ENCODE assay signal across 32 mouse cellular contexts in the genomic region with DNA sequence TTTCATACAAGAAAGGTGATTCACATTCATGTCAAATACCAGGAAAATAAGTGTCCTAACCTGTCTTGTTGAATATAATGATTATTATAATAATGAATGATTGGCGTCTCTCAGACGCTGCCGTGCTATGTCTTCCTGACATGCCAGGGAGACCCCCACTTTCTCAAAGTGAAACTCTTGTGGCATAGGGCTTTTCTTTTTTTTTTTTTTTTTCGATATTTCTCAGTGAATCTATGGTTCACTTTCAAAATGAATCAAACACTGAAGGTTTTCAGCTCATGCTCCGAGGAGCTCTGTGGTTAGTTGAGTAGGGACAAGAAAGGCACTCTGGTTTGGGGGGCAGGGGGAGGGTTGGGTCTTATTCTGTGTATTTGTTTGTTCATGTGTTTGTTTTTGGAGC. TPM values are rescaled to one million over a fixed set of nuclear protein-coding genes. Genes with fewer than 3 reads are reported as not detected.
DNase-seq lines count a peak whose midpoint lies in the region; ATAC-seq and TF ChIP-seq lines count a peak whose summit lies in the region.
"Had no signal": no experiment of that assay in that cellular context is flagged by ENCODE, and none has a peak within 500 bp of the region (broad histone marks: within the 10 kb centered on the region; RNA-seq: fewer than 3 reads in every experiment).

No protein-coding gene starts in this region.

- WGBS in midbrain, postnatal 0 days, result 89% methylated on average over 5 of the region's 5 CpGs

- H3K36me3 ChIP-seq in midbrain, postnatal 0 days (ENCODE audit: insufficient read depth, low read length), result no peaks in the 10 kb centered on the region
- H3K36me3 ChIP-seq: embryonic facial prominence, embryonic 10.5 days; embryonic facial prominence, embryonic 13.5 days; forebrain, embryonic 12.5 days; forebrain, embryonic 15.5 days; G1E; hindbrain, embryonic 10.5 days; intestine, embryonic 15.5 days had no signal

- TF ChIP-seq CTCF in midbrain, postnatal 0 days (IDR thresholded peaks at IDR 0.05), result no peak

- H3K9ac ChIP-seq in midbrain, postnatal 0 days (replicated peaks; ENCODE audit: low read length, poor library complexity, severe bottlenecking), result no peak overlapping the region
- H3K9ac ChIP-seq: embryonic facial prominence, embryonic 13.5 days; forebrain, embryonic 12.5 days; forebrain, embryonic 15.5 days; hindbrain, embryonic 14.5 days; intestine, embryonic 15.5 days had no signal

- no peak overlapping the region for H3K4me3 ChIP-seq in midbrain, postnatal 0 days (ENCODE audit: low read depth, low read length)
- H3K4me3 ChIP-seq: embryonic facial prominence, embryonic 10.5 days; embryonic facial prominence, embryonic 13.5 days; erythroblast, embryonic 14.5 days; forebrain, embryonic 12.5 days; forebrain, embryonic 15.5 days; heart, adult 2 months; hindbrain, embryonic 10.5 days; intestine, embryonic 15.5 days had no signal

- H3K9me3 ChIP-seq in midbrain, postnatal 0 days (ENCODE audit: low read length), result 0 out of 2 replicates have a peak, but pooled peaks cover 4% of the 10 kb centered on the region
- H3K9me3 ChIP-seq: G1E; intestine, embryonic 15.5 days had no signal

- ATAC-seq in CD4-positive, CD25-positive, alpha-beta regulatory T cell, adult 4 months, result peak; percentile 76
- ATAC-seq in midbrain, postnatal 0 days (ENCODE audit: low FRiP score), result no peak
- ATAC-seq: forebrain, embryonic 15.5 days; hindbrain, postnatal 0 days; intestine, embryonic 15.5 days; Patski had no signal

- H3K27me3 ChIP-seq in midbrain, postnatal 0 days (ENCODE audit: insufficient read depth, low read length), result no peaks in the 10 kb centered on the region
- H3K27me3 ChIP-seq: embryonic facial prominence, embryonic 13.5 days; forebrain, embryonic 12.5 days; forebrain, embryonic 15.5 days; intestine, embryonic 15.5 days had no signal

- H3K4me1 ChIP-seq in midbrain, postnatal 0 days (ENCODE audit: insufficient read depth, low read length), result 0 out of 2 replicates have a peak, but pooled peaks cover 3% of the 10 kb centered on the region
- H3K4me1 ChIP-seq: forebrain, embryonic 12.5 days; hindbrain, embryonic 10.5 days; intestine, embryonic 15.5 days had no signal

- no peak overlapping the region for H3K4me2 ChIP-seq in midbrain, postnatal 0 days (ENCODE audit: low read depth, low read length, poor library complexity, severe bottlenecking)
- H3K4me2 ChIP-seq: embryonic facial prominence, embryonic 13.5 days; forebrain, embryonic 12.5 days; forebrain, embryonic 15.5 days; heart, embryonic 11.5 days; hindbrain, embryonic 14.5 days; intestine, embryonic 15.5 days had no signal

- H3K27ac ChIP-seq in midbrain, postnatal 0 days (ENCODE audit: low read depth, low read length), result no peak overlapping the region
- H3K27ac ChIP-seq: embryonic facial prominence, embryonic 10.5 days; embryonic facial prominence, embryonic 13.5 days; forebrain, embryonic 12.5 days; hindbrain, embryonic 10.5 days; hindbrain, embryonic 14.5 days; hindbrain, postnatal 0 days; intestine, embryonic 15.5 days had no signal

- DNase-seq in CD4-positive helper T cell, adult 2 months (ENCODE audit: low read depth, low spot score), result peak; percentile 24
- DNase-seq in induced T-regulatory cell, adult 2 months (ENCODE audit: low read depth), result peak; percentile 57
- DNase-seq in cerebellum, adult 8-10 months, result no peak
- no peak for DNase-seq in lung, postnatal 25 days (ENCODE audit: low spot score)
- no peak for DNase-seq in midbrain, postnatal 0 days (ENCODE audit: low spot score)
- DNase-seq: adrenal gland, adult 2 months; adrenal gland, postnatal 14 days; cerebellum, adult 11 months; cerebellum, adult 2 months; cerebellum, postnatal 10 days; cerebellum, postnatal 36 days; embryo, embryonic 11 days; gastrocnemius, postnatal 25 days; heart, adult 2 months; kidney, adult 11 months had no signal

RNA-seq across cellular contexts. Expression of a gene that starts 22.8 kb away (rescaled TPM):
- under 1 TPM in 1 of 2 experiments, not detected in 1; 0.23 TPM for polyA plus RNA-seq in CD4-positive, CD25-positive, alpha-beta regulatory T cell, adult 4 months (2017; shearing (Covaris generic))
- total RNA-seq in midbrain, postnatal 0 days (2014; rRNA removed), result 56.6 and 62.6 TPM in 2 replicates
- polyA plus RNA-seq in midbrain, postnatal 0 days (2015; fragmentation: Nextera tagmentation; extraction: Ambion mirVana), result 33.0 and 37.4 TPM in 2 replicates
- total RNA-seq: adrenal gland, adult 2 months; gastrocnemius, adult 8-10 months; gastrocnemius, postnatal 25 days; granulocyte monocyte progenitor cell, adult 5-6 weeks; heart, adult 2 months; heart, postnatal 25 days had no signal
- polyA plus RNA-seq: adrenal gland, adult 2 months; erythroblast, embryonic 14.5 days; G1E; heart, postnatal 0 days had no signal

RNA-seq across cellular contexts. Expression of a gene that starts 27.1 kb away (rescaled TPM):
- 1 to 10 TPM in 1 of 2 experiments, under 1 TPM in 1; 0.74 to 1.4 TPM for polyA plus RNA-seq in CD4-positive, CD25-positive, alpha-beta regulatory T cell, adult 4 months (2017; shearing (Covaris generic))
- 29.2 and 41.6 TPM in 2 replicates for total RNA-seq in midbrain, postnatal 0 days (2014; rRNA removed)
- 34.2 and 38.2 TPM in 2 replicates for polyA plus RNA-seq in midbrain, postnatal 0 days (2015; fragmentation: Nextera tagmentation; extraction: Ambion mirVana)

Comparison
In these comparisons a context has a peak if more than half of its experiments do, and no peak if none do; other contexts are left out.
1. DNase-seq: peak in CD4-positive helper T cell, adult 2 months (single experiment) and induced T-regulatory cell, adult 2 months (single experiment); none in cerebellum, adult 8-10 months (single experiment), lung, postnatal 25 days (single experiment) and midbrain, postnatal 0 days (single experiment).
2. RNA of a gene that starts 22.8 kb away (polyA plus RNA-seq): 33.0 to 37.4 TPM in midbrain, postnatal 0 days; 0.23 TPM in CD4-positive, CD25-positive, alpha-beta regulatory T cell, adult 4 months; every median in the first group is over 10 times any median in the second.
3. RNA of a gene that starts 27.1 kb away (polyA plus RNA-seq): 34.2 to 38.2 TPM in midbrain, postnatal 0 days; 0.74 to 1.4 TPM in CD4-positive, CD25-positive, alpha-beta regulatory T cell, adult 4 months; every median in the first group is over 10 times any median in the second.